Mouse (Mus musculus): Measurements from ENCODE around the gene Khdc3. TPM values are rescaled to one million over a fixed set of nuclear protein-coding genes. Genes with fewer than 3 reads are reported as not detected.

The Khdc3 gene
- total and polyA plus RNA-seq, 3 experiments, result not detected

GRCm38 (mm10) chr9:73067086-73067485 is 34.5 kb upstream of the Khdc3 start:
- Histone ChIP-seq H3K9ac (ENCODE audit: control insufficient read depth, low read depth, low read length, poor library complexity, severe bottlenecking) (no peak overlapping the region), H3K36me3 (ENCODE audit: control insufficient read depth in 1 of 2, insufficient read depth in 2 of 2, low read length in 2 of 2) (peaks cover 0 to 20% of the 10 kb centered on the region in 2 experiments; a peak in 3 of 4 replicates), H3K4me3 (ENCODE audit: control insufficient read depth in 1 of 2, insufficient read depth in 1 of 2, low read depth in 2 of 2, low read length in 2 of 2) (no peak overlapping the region)

GRCm38 (mm10) chr9:73068230-73068679 is 33.4 kb upstream of the Khdc3 start:
- no peaks in the 10 kb centered on the region for H3K79me2 ChIP-seq (ENCODE audit: control insufficient read depth, insufficient read depth, low read length, poor library complexity)
- no peaks in the 10 kb centered on the region for H3K27me3 ChIP-seq (ENCODE audit: control insufficient read depth in 1 of 2, insufficient read depth in 2 of 2, low read length in 2 of 2)
- peaks cover 15 to 35% of the 10 kb centered on the region in 2 experiments for H3K4me1 ChIP-seq (ENCODE audit: control insufficient read depth in 1 of 2, insufficient read depth in 2 of 2, low read length in 2 of 2)
- H3K27ac ChIP-seq (ENCODE audit: control insufficient read depth, low read depth, low read length), result peak overlapping the region; percentile 4; the same call in 1 of the 2 replicates
- H3K9me3 ChIP-seq (replicated peaks; ENCODE audit: insufficient read depth, low read length), result no peaks in the 10 kb centered on the region
- TF ChIP-seq ETS1 (IDR thresholded peaks at IDR 0.05; ENCODE audit: low read depth, low read length) (peak; percentile 73), MXI1 (IDR thresholded peaks at IDR 0.05; ENCODE audit: low read depth, low read length) (peak; percentile 52; the same call in 1 of the 2 replicates), SIN3A (IDR thresholded peaks at IDR 0.05; ENCODE audit: low read length) (peak; percentile 46; the same call in 1 of the 2 replicates), EP300 (IDR thresholded peaks at IDR 0.05; ENCODE audit: low read depth in 1 of 2, low read length in 2 of 2) (no peak)
- H3K4me3 ChIP-seq (ENCODE audit: control insufficient read depth in 1 of 2, insufficient read depth in 1 of 2, low read depth in 2 of 2, low read length in 2 of 2), result no peak overlapping the region
- peaks cover 0 to 26% of the 10 kb centered on the region in 2 experiments; a peak in 3 of 4 replicates for H3K36me3 ChIP-seq (ENCODE audit: control insufficient read depth in 1 of 2, insufficient read depth in 2 of 2, low read length in 2 of 2)
- H3K9ac ChIP-seq (ENCODE audit: control insufficient read depth, low read depth, low read length, poor library complexity, severe bottlenecking), result no peak overlapping the region
- DNase-seq (ENCODE audit: low read depth, low spot score), result peak; percentile 69

More at GRCm38 (mm10) chr9:73067086-73067485, 34.5 kb upstream of the Khdc3 start:
- Histone ChIP-seq H3K9me3 (replicated peaks; ENCODE audit: insufficient read depth, low read length) (no peaks in the 10 kb centered on the region), H3K27me3 (ENCODE audit: control insufficient read depth in 1 of 2, insufficient read depth in 2 of 2, low read length in 2 of 2) (no peaks in the 10 kb centered on the region), H3K79me2 (ENCODE audit: control insufficient read depth, insufficient read depth, low read length, poor library complexity) (no peaks in the 10 kb centered on the region), H3K4me1 (ENCODE audit: control insufficient read depth in 1 of 2, insufficient read depth in 2 of 2, low read length in 2 of 2) (peaks cover 10 to 24% of the 10 kb centered on the region in 2 experiments), H3K27ac (ENCODE audit: control insufficient read depth, low read depth, low read length) (no peak overlapping the region)
- TF ChIP-seq TAL1 (IDR thresholded peaks at IDR 0.05; ENCODE audit: low read length), result no peak
- TF ChIP-seq ELF1 (IDR thresholded peaks at IDR 0.05; ENCODE audit: low read depth, low read length), result no peak
- TF ChIP-seq KAT2A (conservative IDR thresholded peaks at IDR 0.05; ENCODE audit: low read depth, low read length), result no peak
- no peak for TF ChIP-seq RCOR1 (IDR thresholded peaks at IDR 0.05; ENCODE audit: low read depth, low read length)
- no peak for TF ChIP-seq ZMIZ1 (IDR thresholded peaks at IDR 0.05; ENCODE audit: low read depth, low read length)
- no peak for TF ChIP-seq EP300 (IDR thresholded peaks at IDR 0.05; ENCODE audit: low read depth in 1 of 2, low read length in 2 of 2)
- no peak for TF ChIP-seq CHD1 (IDR thresholded peaks at IDR 0.05; ENCODE audit: low read depth, low read length)
- no peak for TF ChIP-seq TBP (IDR thresholded peaks at IDR 0.05; ENCODE audit: low read depth, low read length)
- no peak for TF ChIP-seq MAZ (IDR thresholded peaks at IDR 0.05; ENCODE audit: low read depth, low read length)
- no peak for DNase-seq (ENCODE audit: low read depth, low spot score)

DNA sequence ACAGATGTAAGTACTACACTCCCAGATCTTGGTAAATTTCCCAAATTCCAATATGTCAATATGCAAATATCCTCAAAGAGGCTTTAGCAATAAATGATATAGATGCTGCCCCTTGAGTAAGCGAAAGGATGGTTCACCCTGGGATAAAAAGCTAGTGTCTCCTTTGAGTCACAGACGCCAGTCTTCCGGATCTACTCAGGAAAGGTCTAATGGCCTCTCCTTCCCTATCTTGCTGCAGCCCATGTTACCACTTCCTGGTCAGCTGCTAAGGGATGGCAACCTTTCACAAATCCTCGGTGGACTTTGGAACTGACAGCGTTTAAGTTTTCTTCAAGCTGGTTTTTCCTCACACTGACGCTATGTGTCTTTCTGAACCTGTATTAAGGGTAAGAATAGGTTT is 32.9 kb upstream of the Khdc3 start:
- Histone ChIP-seq H3K79me2 (ENCODE audit: control insufficient read depth, insufficient read depth, low read length, poor library complexity) (no peaks in the 10 kb centered on the region), H3K36me3 (ENCODE audit: control insufficient read depth in 1 of 2, insufficient read depth in 2 of 2, low read length in 2 of 2) (peaks cover 0 to 26% of the 10 kb centered on the region in 2 experiments; a peak in 2 of 4 replicates), H3K27me3 (ENCODE audit: control insufficient read depth in 1 of 2, insufficient read depth in 2 of 2, low read length in 2 of 2) (no peaks in the 10 kb centered on the region), H3K4me3 (ENCODE audit: control insufficient read depth in 1 of 2, insufficient read depth in 1 of 2, low read depth in 2 of 2, low read length in 2 of 2) (no peak overlapping the region), H3K9me3 (replicated peaks; ENCODE audit: insufficient read depth, low read length) (no peaks in the 10 kb centered on the region), H3K27ac (ENCODE audit: control insufficient read depth, low read depth, low read length) (no peak overlapping the region; the same call in 1 of the 2 replicates), H3K9ac (ENCODE audit: control insufficient read depth, low read depth, low read length, poor library complexity, severe bottlenecking) (no peak overlapping the region), H3K4me1 (ENCODE audit: control insufficient read depth in 1 of 2, insufficient read depth in 2 of 2, low read length in 2 of 2) (peaks cover 15 to 35% of the 10 kb centered on the region in 2 experiments)
- no peak for TF ChIP-seq SIN3A (IDR thresholded peaks at IDR 0.05; ENCODE audit: low read length)
- TF ChIP-seq MAX (IDR thresholded peaks at IDR 0.05; ENCODE audit: low read length), result no peak
- TF ChIP-seq KAT2A (conservative IDR thresholded peaks at IDR 0.05; ENCODE audit: low read depth, low read length), result no peak
- TF ChIP-seq GABPA (IDR thresholded peaks at IDR 0.05; ENCODE audit: low read depth, low read length), result no peak
- no peak for TF ChIP-seq MAFK (IDR thresholded peaks at IDR 0.05; ENCODE audit: borderline replicate concordance, low read depth, low read length)
- TF ChIP-seq USF1 (IDR thresholded peaks at IDR 0.05; ENCODE audit: low read depth, low read length), result no peak
- TF ChIP-seq ZNF384 (IDR thresholded peaks at IDR 0.05; ENCODE audit: low read depth, low read length), result no peak
- no peak for TF ChIP-seq POLR2AphosphoS2 (IDR thresholded peaks at IDR 0.05; ENCODE audit: low read length)
- no peak for TF ChIP-seq MYC (IDR thresholded peaks at IDR 0.05; ENCODE audit: low read depth, low read length)
- TF ChIP-seq E2F4 (IDR thresholded peaks at IDR 0.05; ENCODE audit: borderline replicate concordance, low read depth, low read length), result no peak
- TF ChIP-seq MEF2A (IDR thresholded peaks at IDR 0.05; ENCODE audit: extremely low read depth, insufficient replicate concordance, low read depth, low read length, poor library complexity, severe bottlenecking), result no peak
- DNase-seq (ENCODE audit: low read depth, low spot score), result no peak

Measured in MEL (cell line).